Mouse (Mus musculus) brain, embryonic 14.5 days (tissue): Measurements from ENCODE around the gene Sp3.
"Not testable (repeated sequence)": the region's sequence is repeated elsewhere in the genome, so short reads cannot be mapped to it uniquely, and the experiment has no call there.

Experiments
- CTCF ChIP-seq: fragments of 200-500 bp; IDR thresholded peaks from 2 replicates; pipeline ENCODE4 v1.5.1; 2012; ENCODE audit warnings: inconsistent platforms, mild to moderate bottlenecking, moderate library complexity, borderline replicate concordance; ENCODE audit not compliant: insufficient read depth, insufficient read length; ENCODE audit errors: extremely low read depth
- POLR2A ChIP-seq: fragments of 200-500 bp; IDR thresholded peaks from 2 replicates; pipeline ENCODE4 v1.6.1; 2012; ENCODE audit warnings: mild to moderate bottlenecking, inconsistent platforms, borderline replicate concordance; ENCODE audit not compliant: poor library complexity, insufficient read depth, insufficient read length, severe bottlenecking; ENCODE audit errors: extremely low read depth

- not testable (repeated sequence) for TF ChIP-seq CTCF, POLR2A
Observed at GRCm38 (mm10) chr2:72988945-72989344, 8.7 kb upstream of the Sp3 start.
